Mouse (Mus musculus): Measurements from ENCODE around the gene Colgalt1. TPM values are rescaled to one million over a fixed set of nuclear protein-coding genes. Genes with fewer than 3 reads are reported as not detected.
A peak's percentile ranks its signal among the peaks of the same experiment; 100 is the strongest.

Colgalt1 gene
- total RNA-seq, 2 experiments from 2014 or later, result 53.7 to 54.1 TPM

DNA sequence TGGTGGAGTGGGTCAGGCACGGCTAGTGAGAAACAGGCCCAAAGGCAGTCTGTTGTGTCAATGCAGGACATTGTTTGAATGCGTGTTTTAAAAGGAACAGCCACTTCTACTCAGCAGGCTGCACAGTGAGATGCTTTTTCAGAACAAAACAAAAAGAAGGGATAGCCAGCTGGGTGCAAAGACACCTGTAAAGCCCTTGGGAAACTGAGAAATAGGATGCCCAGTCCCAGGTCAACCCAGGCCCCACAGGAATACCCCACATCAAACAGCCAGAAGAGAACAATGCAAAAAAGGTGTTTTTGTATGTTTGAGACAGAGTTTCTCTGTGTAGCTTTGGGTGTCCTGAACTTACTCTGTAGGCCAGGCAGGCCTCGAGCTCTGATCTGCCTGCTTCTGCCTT is 22.0 kb upstream of the Colgalt1 start:
- no peak for DNase-seq (ENCODE audit: low spot score in 2 of 2)

DNA sequence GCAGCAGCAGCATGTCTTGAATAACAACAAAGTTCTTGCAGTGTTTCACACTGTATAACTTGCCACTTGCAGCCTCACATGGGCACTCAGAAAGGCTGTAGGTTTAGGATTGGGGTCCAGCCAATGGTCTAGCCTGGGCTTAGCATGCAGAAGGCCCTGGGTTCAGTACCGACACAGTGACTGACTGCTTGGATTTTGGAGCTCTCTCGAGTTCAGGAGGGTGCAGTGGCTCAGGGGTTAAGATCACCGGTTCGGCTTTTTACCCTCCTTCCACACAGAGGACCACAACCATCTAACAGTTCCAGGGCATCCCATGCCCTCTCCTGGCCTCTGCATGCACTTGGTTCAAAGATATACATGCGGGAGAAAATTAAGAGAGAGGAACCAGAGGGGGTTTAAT is 19.8 kb upstream of the Colgalt1 start:
- DNase-seq (ENCODE audit: low spot score in 2 of 2), result no peak

- peak; percentile 95 to 97 for DNase-seq (ENCODE audit: low spot score in 2 of 2)
These were observed 19.1 kb upstream of the Colgalt1 start, which contains the start of gene Pgls for GRCm38 (mm10) chr8:71591471-71592373. Pgls (plus strand) TSS chr8:71592176.

- peak; percentile 91 to 95 for DNase-seq (ENCODE audit: low spot score in 2 of 2)
These were observed 18.2 kb upstream of the Colgalt1 start for GRCm38 (mm10) chr8:71592374-71593170.

GRCm38 (mm10) chr8:71593556-71594323 is 17.1 kb upstream of the Colgalt1 start:
- no peak for DNase-seq (ENCODE audit: low spot score in 2 of 2)

DNA sequence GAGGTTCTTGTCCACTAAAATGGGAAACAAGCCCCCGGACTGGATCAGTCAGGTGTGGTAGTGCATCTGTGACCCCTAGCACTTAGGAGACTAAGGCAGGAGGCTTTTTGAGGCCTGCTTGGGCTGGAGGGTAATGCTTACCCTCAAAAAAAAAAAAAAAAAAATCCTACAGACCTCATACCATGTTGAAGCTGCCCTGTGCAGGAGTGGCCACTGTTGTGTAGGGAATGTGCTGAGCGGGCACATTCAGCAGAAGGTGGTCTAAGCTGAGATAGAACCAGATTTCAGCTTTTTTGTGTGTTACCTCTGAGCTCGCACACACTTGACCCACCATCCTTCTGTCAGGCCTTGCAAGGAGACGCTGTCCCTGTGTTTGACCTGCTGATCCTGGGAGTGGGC is 16.5 kb upstream of the Colgalt1 start:
- DNase-seq (ENCODE audit: low spot score in 2 of 2), result no peak

DNA sequence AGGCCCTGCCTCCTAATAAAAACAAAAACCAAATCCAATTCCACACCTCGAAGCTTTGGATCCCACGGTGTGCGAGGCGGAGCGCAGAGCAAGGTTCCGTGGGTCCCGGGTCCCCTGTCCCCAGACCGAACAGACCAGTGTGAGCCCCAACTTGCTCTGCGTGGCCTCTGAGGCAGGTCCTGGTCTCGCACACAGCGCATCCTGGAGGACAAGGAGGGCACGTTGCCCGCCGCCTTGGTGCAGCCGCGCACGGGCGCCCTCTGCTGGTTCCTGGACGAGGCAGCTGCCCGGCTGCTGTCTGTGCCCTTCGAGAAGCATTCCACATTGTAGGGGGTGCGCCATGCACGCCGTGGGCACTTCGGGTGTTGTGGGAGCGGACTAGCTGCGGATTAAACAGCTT is 14.9 kb upstream of the Colgalt1 start:
- peak; percentile 77 to 94 for DNase-seq (ENCODE audit: low spot score in 2 of 2)

DNA sequence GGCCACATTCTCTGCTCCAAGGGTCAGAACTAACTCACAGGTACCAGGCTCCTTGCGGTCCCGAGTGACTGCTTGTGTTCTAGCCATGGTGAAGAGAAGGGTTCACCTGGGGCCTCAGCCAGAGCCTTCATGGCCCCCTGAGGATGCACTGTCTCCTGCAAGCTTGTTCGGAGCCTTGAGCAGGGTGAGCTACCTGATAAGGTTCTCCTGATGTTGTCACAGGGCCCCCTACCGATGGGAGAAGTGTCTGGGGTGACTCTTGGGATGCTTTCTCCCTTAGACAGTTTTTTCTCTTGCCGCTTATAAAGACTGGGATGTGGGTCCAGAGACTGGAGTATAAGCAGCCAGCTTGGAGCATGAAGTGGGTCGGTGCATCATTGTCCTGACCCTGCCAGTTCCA is 14.4 kb upstream of the Colgalt1 start:
- no peak for DNase-seq (ENCODE audit: low spot score in 2 of 2)

- no peak for DNase-seq (ENCODE audit: low spot score in 2 of 2)
These were observed 14.0 kb upstream of the Colgalt1 start for GRCm38 (mm10) chr8:71596798-71597197.

- no peak for DNase-seq (ENCODE audit: low spot score in 2 of 2)
These were observed 13.3 kb upstream of the Colgalt1 start, which contains the start of gene Fam129c for GRCm38 (mm10) chr8:71597451-71597850. Fam129c (plus strand) TSS chr8:71597648.

DNA sequence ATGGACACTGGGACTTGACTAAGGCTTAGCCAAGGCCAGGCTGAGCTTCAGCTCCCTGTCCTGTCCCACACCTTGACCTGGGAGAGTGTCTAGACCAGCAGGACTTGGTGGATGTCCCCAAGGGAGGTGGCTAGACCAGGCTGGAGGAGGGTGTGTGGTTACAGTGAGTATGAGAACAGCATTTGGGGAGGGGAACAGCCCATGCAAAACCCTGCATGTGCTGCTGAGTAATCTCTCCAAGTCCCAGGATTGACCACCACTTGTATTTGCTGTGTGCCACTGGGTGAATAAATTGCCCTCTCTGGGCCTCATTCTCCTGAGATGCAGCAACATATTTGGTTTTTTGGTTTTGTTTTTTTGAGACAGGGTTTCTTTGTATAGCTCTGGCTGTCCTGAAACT is 12.4 kb upstream of the Colgalt1 start:
- DNase-seq (ENCODE audit: low spot score in 2 of 2), result no peak

GRCm38 (mm10) chr8:71598841-71599240 is 12.0 kb upstream of the Colgalt1 start:
- DNase-seq (ENCODE audit: low spot score in 2 of 2), result no peak

DNA sequence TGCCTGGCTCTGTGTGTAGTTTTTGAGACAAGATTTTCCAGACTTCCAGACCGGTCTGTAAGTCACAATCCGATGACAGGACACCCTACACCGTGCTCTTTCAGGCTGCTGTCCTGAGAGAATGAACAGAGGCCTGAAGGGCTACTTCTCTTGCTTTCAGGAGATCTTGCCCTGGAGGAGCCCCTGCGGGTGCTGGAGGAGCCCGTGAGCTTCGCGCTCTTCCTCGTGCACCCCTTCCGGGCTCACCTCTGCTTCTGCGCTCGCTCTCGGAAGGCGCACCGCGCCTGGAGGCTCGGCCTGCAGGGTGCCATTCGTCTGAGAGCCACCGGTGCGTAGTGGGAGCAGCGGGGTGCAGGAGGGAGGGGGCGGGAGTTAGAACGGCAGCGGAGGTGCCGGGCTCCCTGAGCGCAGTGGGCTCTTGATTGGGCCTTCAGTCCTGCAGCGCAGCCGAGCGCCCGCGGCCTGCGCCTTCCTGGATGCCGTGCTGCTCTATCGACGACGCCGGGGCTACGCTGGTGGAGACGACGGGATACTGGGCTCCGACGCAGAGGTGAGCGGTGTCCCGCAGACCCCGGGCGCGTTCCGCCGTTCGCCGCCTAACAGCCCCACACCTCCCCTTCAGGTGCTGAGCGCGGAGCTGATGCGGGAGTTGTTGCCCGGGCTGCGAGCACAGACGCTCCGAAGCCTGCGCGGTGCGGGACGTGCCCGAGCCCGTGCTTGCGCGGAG is 8.7 kb upstream of the Colgalt1 start:
- DNase-seq (ENCODE audit: low spot score in 2 of 2), result no peak

- peak; percentile 47 to 69 for DNase-seq (ENCODE audit: low spot score in 2 of 2)
These were observed 8.0 kb upstream of the Colgalt1 start for GRCm38 (mm10) chr8:71602666-71603334.

- DNase-seq (ENCODE audit: low spot score in 2 of 2), result no peak
These were observed 6.8 kb upstream of the Colgalt1 start for GRCm38 (mm10) chr8:71604021-71604420.

DNA sequence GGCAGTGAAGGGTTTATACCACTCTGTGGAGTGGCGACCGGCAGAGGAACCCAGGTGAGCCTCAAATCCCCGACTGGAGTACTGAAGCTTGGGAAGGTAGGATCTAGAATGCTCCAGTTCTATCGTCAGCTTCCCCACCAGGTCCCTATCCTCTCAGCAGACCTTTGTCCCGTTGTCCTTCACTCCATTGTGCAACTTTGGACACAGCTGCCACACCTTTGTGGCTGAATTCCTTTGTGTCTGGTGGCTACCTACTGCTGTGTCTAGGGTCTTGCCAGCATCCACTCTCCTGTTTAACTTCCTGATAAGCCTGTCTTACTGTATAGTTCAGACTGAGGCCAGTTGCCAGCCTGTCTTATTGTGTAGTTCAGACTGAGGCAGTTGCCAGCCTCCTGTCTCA is 1.3 kb downstream of the Colgalt1 start:
- DNase-seq (ENCODE audit: low spot score in 2 of 2), result no peak

DNA sequence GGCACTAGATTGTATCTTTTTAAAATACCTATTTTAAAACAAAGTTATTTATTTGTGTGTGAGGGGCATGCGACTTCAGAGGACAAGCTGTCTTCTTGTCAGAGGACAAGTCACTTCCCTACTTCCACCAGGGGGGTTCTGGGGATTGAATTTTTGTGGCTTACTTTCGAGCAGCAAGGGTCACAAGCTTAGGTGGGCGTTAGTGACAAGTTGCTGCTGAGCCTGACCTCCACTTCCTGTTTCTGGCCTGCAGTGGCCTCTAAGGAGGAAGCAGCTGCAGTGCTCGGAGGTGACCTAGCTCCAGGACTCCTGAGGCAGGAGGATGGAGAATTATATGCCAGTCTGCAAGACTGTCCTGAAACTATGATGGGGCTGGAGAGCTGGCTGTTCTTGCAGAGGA is 2.6 kb downstream of the Colgalt1 start:
- no peak for DNase-seq (ENCODE audit: low spot score in 2 of 2)

GRCm38 (mm10) chr8:71619786-71620185 is 9.0 kb downstream of the Colgalt1 start:
- DNase-seq (ENCODE audit: low spot score in 2 of 2), result no peak

- DNase-seq (ENCODE audit: low spot score in 2 of 2), result no peak
These were observed 14.3 kb downstream of the Colgalt1 start for GRCm38 (mm10) chr8:71625088-71625487.

DNA sequence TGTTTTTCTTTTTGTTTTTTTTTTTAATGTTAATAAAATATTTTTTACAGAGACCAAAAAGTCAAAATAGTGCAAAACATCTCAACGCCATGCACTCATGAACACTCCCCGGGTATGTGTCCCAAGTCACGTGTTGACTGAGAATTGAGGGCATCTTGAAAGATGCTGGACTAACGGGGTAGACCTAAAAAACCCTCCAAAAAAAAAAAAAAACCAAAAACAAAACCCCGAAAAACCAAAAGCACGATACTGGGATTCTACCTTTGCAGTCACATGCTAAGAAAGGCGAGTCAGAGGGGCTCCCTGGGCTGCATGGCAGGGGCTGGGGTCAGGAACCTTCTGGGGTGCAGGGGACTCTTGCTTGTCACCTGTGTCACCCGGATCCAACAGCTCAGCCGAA is 16.0 kb downstream of the Colgalt1 start:
- DNase-seq (ENCODE audit: low spot score in 2 of 2), result no peak

Data from layer of hippocampus, adult 18-20 months (tissue).